Mouse (Mus musculus) intestine, postnatal 0 days (tissue): Measurements from ENCODE around the gene Agbl4. TPM values are rescaled to one million over a fixed set of nuclear protein-coding genes. Genes with fewer than 3 reads are reported as not detected.

Experiments used
- ATAC-seq: fragments of 200-750 bp; cut with Nextera tagmentation; 2 replicates; pipeline ENCODE4 v1.8.0; 2017; ENCODE audit warnings: mild to moderate bottlenecking, moderate TSS enrichment, moderate library complexity
- H3K27ac ChIP-seq: fragments of 300-500 bp; sonication (generic); 2 replicates; pipeline ENCODE4 v1.5.1; 2014; ENCODE audit warnings: mild to moderate bottlenecking, low read depth, low read length, moderate library complexity
- H3K27me3 ChIP-seq: fragments of 300-500 bp; sonication (generic); replicated peaks from 2 replicates; pipeline ENCODE4 v1.6.1; 2014; ENCODE audit warnings: low read length, mixed read lengths; ENCODE audit not compliant: control insufficient read depth, insufficient read depth
- H3K36me3 ChIP-seq: fragments of 300-500 bp; sonication (generic); 2 replicates; pipeline ENCODE4 v1.6.1; 2014; ENCODE audit warnings: mild to moderate bottlenecking, moderate library complexity; ENCODE audit not compliant: control insufficient read depth, insufficient read depth
- H3K4me1 ChIP-seq: fragments of 300-500 bp; sonication (generic); replicated peaks from 2 replicates; pipeline ENCODE4 v1.6.1; 2014; ENCODE audit warnings: antibody characterized with exemption, low read length, mixed read lengths; ENCODE audit not compliant: control insufficient read depth, insufficient read depth
- H3K4me2 ChIP-seq: fragments of 300-500 bp; sonication (generic); replicated peaks from 2 replicates; pipeline ENCODE4 v1.6.1; 2014; ENCODE audit warnings: low read depth, mild to moderate bottlenecking, moderate library complexity
- H3K4me3 ChIP-seq: fragments of 300-500 bp; sonication (generic); 2 replicates; pipeline ENCODE4 v1.5.1; 2014; ENCODE audit warnings: low read depth, low read length
- H3K9ac ChIP-seq: fragments of 300-500 bp; sonication (generic); 2 replicates; pipeline ENCODE4 v1.6.1; 2014; ENCODE audit warnings: mild to moderate bottlenecking, low read depth, low read length
- H3K9me3 ChIP-seq: fragments of 300-500 bp; sonication (generic); 2 replicates; pipeline ENCODE4 v1.6.1; 2016; ENCODE audit warnings: mixed run types; ENCODE audit not compliant: control insufficient read depth
- CTCF ChIP-seq: sonication (generic); IDR thresholded peaks from 2 replicates; pipeline ENCODE4 v1.5.1; 2016; ENCODE audit warnings: low read depth, mild to moderate bottlenecking, control low read depth, antibody characterized with exemption, moderate library complexity
- WGBS: fragments of 180-500 bp; shearing (Covaris S2); extraction: QIAGEN DNeasy Blood & Tissue Kit; methylation state at CpG from one replicate; pipeline ENCODE4 v1.1.7; 2014; 5-methylcytosine and 5-hydroxymethylcytosine counted together
- polyA plus RNA-seq: library from polyadenylated mRNA; unstranded; fragments of >200 nt; fragmentation: Nextera tagmentation; extraction: Ambion mirVana; gene quantifications from 2 replicates; pipeline ENCODE4 v1.2.1, GENCODE M21; 2015

Gene Agbl4
- polyA plus RNA-seq, 1 experiment from 2014 or later = 0.18 TPM

GRCm38 (mm10) chr4:111691057-111691543 lies 1293.6 kb downstream of the Agbl4 start:
- TF ChIP-seq CTCF = no peak
- no peaks in the 10 kb centered on the region for H3K36me3 ChIP-seq
- no peak for ATAC-seq
- no peaks in the 10 kb centered on the region for H3K4me1 ChIP-seq
- H3K27me3 ChIP-seq = no peaks in the 10 kb centered on the region
- H3K4me2 ChIP-seq = no peak overlapping the region
- no peak overlapping the region for H3K9ac ChIP-seq
- H3K4me3 ChIP-seq = no peak overlapping the region
- 75% methylated on average over 5 of the region's 5 CpGs for WGBS
- H3K27ac ChIP-seq = no peak overlapping the region
- no peaks in the 10 kb centered on the region for H3K9me3 ChIP-seq

- no peaks in the 10 kb centered on the region for H3K4me1 ChIP-seq
- H3K27me3 ChIP-seq = no peaks in the 10 kb centered on the region
- H3K27ac ChIP-seq = no peak overlapping the region
- 55% methylated on average over 1 of the region's 1 CpGs for WGBS
- H3K4me3 ChIP-seq = no peak overlapping the region
- H3K36me3 ChIP-seq = no peaks in the 10 kb centered on the region
- no peak for TF ChIP-seq CTCF
- H3K9ac ChIP-seq = no peak overlapping the region
- H3K9me3 ChIP-seq = no peaks in the 10 kb centered on the region
- ATAC-seq = no peak
- no peak overlapping the region for H3K4me2 ChIP-seq
Measured at GRCm38 (mm10) chr4:111701381-111701780, 1303.9 kb downstream of the Agbl4 start.

GRCm38 (mm10) chr4:111704126-111704525 lies 1306.7 kb downstream of the Agbl4 start:
- no peaks in the 10 kb centered on the region for H3K36me3 ChIP-seq
- H3K9ac ChIP-seq = no peak overlapping the region
- no peak for TF ChIP-seq CTCF
- WGBS = 89% methylated on average over 2 of the region's 2 CpGs
- H3K27me3 ChIP-seq = no peaks in the 10 kb centered on the region
- H3K4me3 ChIP-seq = no peak overlapping the region
- ATAC-seq = no peak
- no peak overlapping the region for H3K27ac ChIP-seq
- H3K4me2 ChIP-seq = no peak overlapping the region
- H3K4me1 ChIP-seq = no peaks in the 10 kb centered on the region
- H3K9me3 ChIP-seq = no peaks in the 10 kb centered on the region

- Histone ChIP-seq H3K9me3 (no peaks in the 10 kb centered on the region), H3K9ac (no peak overlapping the region), H3K36me3 (no peaks in the 10 kb centered on the region), H3K27me3 (no peaks in the 10 kb centered on the region), H3K4me2 (no peak overlapping the region), H3K4me3 (no peak overlapping the region), H3K27ac (no peak overlapping the region), H3K4me1 (no peaks in the 10 kb centered on the region)
- 43% methylated on average over 3 of the region's 3 CpGs for WGBS
- TF ChIP-seq CTCF = no peak
- ATAC-seq = no peak
Measured at GRCm38 (mm10) chr4:111704975-111705374, 1307.5 kb downstream of the Agbl4 start.

Other genes with a start within 250 kb of the Agbl4 start
- 25.9 and 30.0 TPM in 2 replicates for gene Elavl4, start 45.8 kb upstream of the Agbl4 start, polyA plus RNA-seq